Mouse (Mus musculus): ENCODE results near the gene Zfp874a. TPM values are rescaled to one million over a fixed set of nuclear protein-coding genes. Genes with fewer than 3 reads are reported as not detected.
"Not testable (repeated sequence)": the region's sequence is repeated elsewhere in the genome, so short reads cannot be mapped to it uniquely, and the experiment has no call there.

The Zfp874a gene
- polyA plus RNA-seq, 1 experiment: 7.4 TPM

GRCm38 (mm10) chr13:67420558-67421206, 30.7 kb downstream of the Zfp874a start:
- Histone ChIP-seq H3K27ac (ENCODE audit: insufficient read depth, low read length) (no peak overlapping the region), H3K4me3 (replicated peaks; ENCODE audit: insufficient read depth, low read depth, low read length) (peak overlapping the region; percentile 83), H3K4me1 (ENCODE audit: control insufficient read depth, insufficient read depth, low read length) (no peaks in the 10 kb centered on the region), H3K27me3 (ENCODE audit: control insufficient read depth, insufficient read depth, low read length) (no peaks in the 10 kb centered on the region; the same call in 1 of the 2 replicates)
- 41% methylated on average over 11 of the region's 11 CpGs for WGBS
- no peak for TF ChIP-seq POLR2A (IDR thresholded peaks at IDR 0.05; ENCODE audit: borderline replicate concordance, insufficient read depth, low read length)
- no peak for TF ChIP-seq CTCF (IDR thresholded peaks at IDR 0.05; ENCODE audit: borderline replicate concordance, insufficient read depth, low read depth, low read length)
- DNase-seq: no peak

- Histone ChIP-seq H3K27me3 (ENCODE audit: control insufficient read depth, insufficient read depth, low read length) (no peaks in the 10 kb centered on the region; the same call in 1 of the 2 replicates), H3K27ac (ENCODE audit: insufficient read depth, low read length) (no peak overlapping the region), H3K4me3 (replicated peaks; ENCODE audit: insufficient read depth, low read depth, low read length) (no peak overlapping the region), H3K4me1 (ENCODE audit: control insufficient read depth, insufficient read depth, low read length) (no peaks in the 10 kb centered on the region)
- DNase-seq: no peak
- TF ChIP-seq POLR2A (IDR thresholded peaks at IDR 0.05; ENCODE audit: borderline replicate concordance, insufficient read depth, low read length) (no peak), CTCF (IDR thresholded peaks at IDR 0.05; ENCODE audit: borderline replicate concordance, insufficient read depth, low read depth, low read length) (no peak)
- 78% methylated on average over 3 of the region's 3 CpGs for WGBS
Measured at GRCm38 (mm10) chr13:67416811-67417210, 34.6 kb downstream of the Zfp874a start.

GRCm38 (mm10) chr13:67415759-67416158, 35.7 kb downstream of the Zfp874a start:
- Histone ChIP-seq H3K4me1 (ENCODE audit: control insufficient read depth, insufficient read depth, low read length) (no peaks in the 10 kb centered on the region), H3K27me3 (ENCODE audit: control insufficient read depth, insufficient read depth, low read length) (no peaks in the 10 kb centered on the region; the same call in 1 of the 2 replicates), H3K4me3 (replicated peaks; ENCODE audit: insufficient read depth, low read depth, low read length) (no peak overlapping the region), H3K27ac (ENCODE audit: insufficient read depth, low read length) (no peak overlapping the region)
- TF ChIP-seq POLR2A (IDR thresholded peaks at IDR 0.05; ENCODE audit: borderline replicate concordance, insufficient read depth, low read length) (no peak), CTCF (IDR thresholded peaks at IDR 0.05; ENCODE audit: borderline replicate concordance, insufficient read depth, low read depth, low read length) (no peak)
- 82% methylated on average over 6 of the region's 6 CpGs for WGBS
- DNase-seq: no peak

GRCm38 (mm10) chr13:67413634-67414033, 37.8 kb downstream of the Zfp874a start:
- H3K4me1 ChIP-seq (ENCODE audit: control insufficient read depth, insufficient read depth, low read length); DNase-seq; H3K27me3 ChIP-seq (ENCODE audit: control insufficient read depth, insufficient read depth, low read length); H3K4me3 ChIP-seq (replicated peaks; ENCODE audit: insufficient read depth, low read depth, low read length); H3K27ac ChIP-seq (ENCODE audit: insufficient read depth, low read length): not testable (repeated sequence)
- WGBS: 62% methylated on average over 3 of the region's 3 CpGs

- peak within 1 kb of the TSS; percentile 62 for H3K4me3 ChIP-seq (replicated peaks; ENCODE audit: insufficient read depth, low read depth, low read length)
- not testable (repeated sequence) for H3K4me1 ChIP-seq (ENCODE audit: control insufficient read depth, insufficient read depth, low read length); H3K27me3 ChIP-seq (ENCODE audit: control insufficient read depth, insufficient read depth, low read length); H3K27ac ChIP-seq (ENCODE audit: insufficient read depth, low read length)
- DNase-seq: peak; percentile 70
- 2% methylated on average over 15 of the region's 16 CpGs for WGBS
Measured at GRCm38 (mm10) chr13:67399183-67399903, 52.1 kb downstream of the Zfp874a start, which contains the start of gene Zfp429. Gene Zfp429, minus strand, starts transcription at chr13:67399819.

GRCm38 (mm10) chr13:67376255-67376654, 75.2 kb downstream of the Zfp874a start:
- not testable (repeated sequence) for H3K27ac ChIP-seq (ENCODE audit: insufficient read depth, low read length); H3K4me1 ChIP-seq (ENCODE audit: control insufficient read depth, insufficient read depth, low read length); DNase-seq; H3K4me3 ChIP-seq (replicated peaks; ENCODE audit: insufficient read depth, low read depth, low read length); H3K27me3 ChIP-seq (ENCODE audit: control insufficient read depth, insufficient read depth, low read length)
- 78% methylated on average over 3 of the region's 3 CpGs for WGBS

GRCm38 (mm10) chr13:67375050-67375911, 76.1 kb downstream of the Zfp874a start, which contains the start of the genes Gm28041 and Zfp456:
Gene Gm28041, minus strand, starts transcription at chr13:67375733.
Gene Zfp456, minus strand, starts transcription at chr13:67375810.
- WGBS: 19% methylated on average over 13 of the region's 15 CpGs
- DNase-seq: peak; percentile 43 to 45
- not testable (repeated sequence) for H3K4me1 ChIP-seq (ENCODE audit: control insufficient read depth, insufficient read depth, low read length); H3K27me3 ChIP-seq (ENCODE audit: control insufficient read depth, insufficient read depth, low read length); H3K27ac ChIP-seq (ENCODE audit: insufficient read depth, low read length)
- H3K4me3 ChIP-seq (replicated peaks; ENCODE audit: insufficient read depth, low read depth, low read length): peak within 1 kb of the TSS; percentile 64

Other genes with a start within 250 kb of the Zfp874a start
- gene Zfp458, start 173.2 kb downstream of the Zfp874a start, polyA plus RNA-seq (2012; rRNA removed): 4.0 TPM in 2 replicates
- 2.9 and 3.4 TPM in 2 replicates for gene Zfp457, start 145.1 kb downstream of the Zfp874a start, polyA plus RNA-seq (2012; rRNA removed)
- gene Zfp595, start 119.1 kb downstream of the Zfp874a start, polyA plus RNA-seq (2012; rRNA removed): 2.3 and 2.4 TPM in 2 replicates
- 0.43 TPM in 1 of 2 replicates, not detected in the other for gene Gm28044, start 91.1 kb downstream of the Zfp874a start, polyA plus RNA-seq (2012; rRNA removed)
- gene Zfp953, start 91.0 kb downstream of the Zfp874a start, polyA plus RNA-seq (2012; rRNA removed): 0.44 and 0.59 TPM in 2 replicates
- not detected in 2 replicates for gene Gm28041, start 75.9 kb downstream of the Zfp874a start, polyA plus RNA-seq (2012; rRNA removed)
- 0.30 and 0.77 TPM in 2 replicates for gene Zfp456, start 75.8 kb downstream of the Zfp874a start, polyA plus RNA-seq (2012; rRNA removed)
- 2.9 and 3.2 TPM in 2 replicates for gene Zfp429, start 51.8 kb downstream of the Zfp874a start, polyA plus RNA-seq (2012; rRNA removed)
- gene Zfp459, start 30.2 kb downstream of the Zfp874a start, polyA plus RNA-seq (2012; rRNA removed): 0.97 and 1.0 TPM in 2 replicates
- gene Zfp874b, start 32.6 kb upstream of the Zfp874a start, polyA plus RNA-seq (2012; rRNA removed): 10.0 and 12.6 TPM in 2 replicates
- gene Zfp58, start 48.9 kb upstream of the Zfp874a start, polyA plus RNA-seq (2012; rRNA removed): 7.1 and 7.7 TPM in 2 replicates
- gene Gm26965, start 74.5 kb upstream of the Zfp874a start, polyA plus RNA-seq (2012; rRNA removed): not detected in 2 replicates
- gene Zfp87, start 74.6 kb upstream of the Zfp874a start, polyA plus RNA-seq (2012; rRNA removed): 27.9 and 29.0 TPM in 2 replicates
- 6.8 and 7.0 TPM in 2 replicates for gene Zfp748, start 102.2 kb upstream of the Zfp874a start, polyA plus RNA-seq (2012; rRNA removed)
- 3.8 TPM in 2 replicates for gene Zfp729b, start 158.1 kb upstream of the Zfp874a start, polyA plus RNA-seq (2012; rRNA removed)
- not detected in 2 replicates for gene Gm49345, start 186.1 kb upstream of the Zfp874a start, polyA plus RNA-seq (2012; rRNA removed)
- 4.2 and 5.1 TPM in 2 replicates for gene Zfp729a, start 186.2 kb upstream of the Zfp874a start, polyA plus RNA-seq (2012; rRNA removed)
- 11.5 and 13.5 TPM in 2 replicates for gene Zfp738, start 235.4 kb upstream of the Zfp874a start, polyA plus RNA-seq (2012; rRNA removed)